Mouse (Mus musculus) gastrocnemius, postnatal 4 days (tissue): ENCODE data around the gene Olfr45. TPM values are rescaled to one million over a fixed set of nuclear protein-coding genes. Genes with fewer than 3 reads are reported as not detected.
"Not testable (repeated sequence)": the region's sequence is repeated elsewhere in the genome, so short reads cannot be mapped to it uniquely, and the experiment has no call there.

ENCODE experiments used
- DNase-seq, 2 experiments: peaks; one replicate each; pipeline ENCODE4 v3.0.0; 2021 to 2022; ENCODE audit warnings: low spot score in 2 of 2, mixed read lengths in 2 of 2
- long read RNA-seq, 2 experiments: library from polyadenylated mRNA; stranded (forward); transcript quantifications; one replicate each; pipeline ENCODE4 v2.0.0; 2021
- total RNA-seq, 2 experiments: library from RNA; stranded (reverse); gene quantifications; 2 replicates each; pipeline ENCODE4 v1.2.3; 2021

Gene Olfr45
- total RNA-seq: not detected
- long read RNA-seq, experiment 1: 0 reads
- long read RNA-seq, experiment 2: 0 reads

GRCm38 (mm10) chr7:140681651-140682050, at the start of gene Olfr45:
TSS of gene Olfr45 (plus strand) at chr7:140681951.
- no peak for DNase-seq

GRCm38 (mm10) chr7:140646152-140646551, 35.6 kb upstream of the Olfr45 start, which contains the start of gene Olfr53:
TSS of gene Olfr53 (plus strand) at chr7:140646452.
- DNase-seq: no peak

- no peak for DNase-seq
These were observed 22.1 kb upstream of the Olfr45 start, which contains the start of gene Olfr539 for GRCm38 (mm10) chr7:140659630-140660029. TSS of gene Olfr539 (plus strand) at chr7:140659930.

GRCm38 (mm10) chr7:140670693-140671092, 11.1 kb upstream of the Olfr45 start:
- DNase-seq: not testable (repeated sequence)

GRCm38 (mm10) chr7:140675863-140676262, 5.9 kb upstream of the Olfr45 start:
- no peak for DNase-seq

GRCm38 (mm10) chr7:140679591-140679990, 2.2 kb upstream of the Olfr45 start:
- DNase-seq: not testable (repeated sequence)

GRCm38 (mm10) chr7:140696967-140697366, 15.2 kb downstream of the Olfr45 start, which contains the start of gene Olfr541:
TSS of gene Olfr541 (plus strand) at chr7:140697267.
- no peak for DNase-seq

GRCm38 (mm10) chr7:140706348-140706747, 24.6 kb downstream of the Olfr45 start:
- DNase-seq: no peak

GRCm38 (mm10) chr7:140707536-140708284, 26.0 kb downstream of the Olfr45 start:
- no peak for DNase-seq

- DNase-seq: no peak
These were observed 35.7 kb downstream of the Olfr45 start for GRCm38 (mm10) chr7:140717155-140718055.

GRCm38 (mm10) chr7:140721095-140721494, 39.3 kb downstream of the Olfr45 start:
- DNase-seq: no peak

- no peak for DNase-seq
These were observed 43.8 kb downstream of the Olfr45 start for GRCm38 (mm10) chr7:140725558-140725957.

GRCm38 (mm10) chr7:140733162-140733561, 51.4 kb downstream of the Olfr45 start:
- no peak for DNase-seq

Other genes starting within 250 kb of the Olfr45 start
- gene Olfr533, start 218.6 kb upstream of the Olfr45 start, total RNA-seq: not detected
- gene Olfr535, start 197.7 kb upstream of the Olfr45 start, total RNA-seq: not detected
- gene Olfr536, start 174.6 kb upstream of the Olfr45 start, total RNA-seq: not detected
- not detected for gene Olfr538, start 114.1 kb upstream of the Olfr45 start, total RNA-seq
- gene Olfr46, start 80.7 kb upstream of the Olfr45 start, total RNA-seq: not detected
- gene Olfr61, start 53.0 kb upstream of the Olfr45 start, total RNA-seq: not detected
- not detected for gene Olfr53, start 35.5 kb upstream of the Olfr45 start, total RNA-seq
- gene Olfr539, start 22.0 kb upstream of the Olfr45 start, total RNA-seq: under 1 TPM in 1 of 2 experiments, not detected in 1; 0.02 TPM
- not detected for gene Olfr541, start 15.3 kb downstream of the Olfr45 start, total RNA-seq
- gene Cyp2e1, start 81.8 kb downstream of the Olfr45 start, total RNA-seq: 1 to 10 TPM in 1 of 2 experiments, under 1 TPM in 1; 0.54 to 3.6 TPM
- gene Syce1, start 105.9 kb downstream of the Olfr45 start, total RNA-seq: not detected
- under 1 TPM in 1 of 2 experiments, not detected in 1; 0.07 TPM for gene Zfp941, start 140.2 kb downstream of the Olfr45 start, total RNA-seq
- under 1 TPM in 1 of 2 experiments, not detected in 1; 0.44 TPM for gene Urah, start 153.1 kb downstream of the Olfr45 start, total RNA-seq
- not detected for gene Scgb1c1, start 163.6 kb downstream of the Olfr45 start, total RNA-seq
- gene Odf3, start 165.9 kb downstream of the Olfr45 start, total RNA-seq: not detected
- not detected for gene Gm45785, start 174.4 kb downstream of the Olfr45 start, total RNA-seq
- 10 to 100 TPM; 35.4 to 40.9 TPM for gene Ric8a, start 175.0 kb downstream of the Olfr45 start, total RNA-seq
- 10 to 100 TPM; 23.7 to 24.5 TPM for gene Bet1l, start 175.6 kb downstream of the Olfr45 start, total RNA-seq
- gene Psmd13, start 200.0 kb downstream of the Olfr45 start, total RNA-seq: 100 to 1,000 TPM; 120 to 129 TPM
- 10 to 100 TPM; 16.4 to 18.9 TPM for gene Sirt3, start 200.4 kb downstream of the Olfr45 start, total RNA-seq
- gene Cox8b, start 218.5 kb downstream of the Olfr45 start, total RNA-seq: 100 to 1,000 TPM; 754 to 792 TPM
- gene Nlrp6, start 239.0 kb downstream of the Olfr45 start, total RNA-seq: under 1 TPM in 1 of 2 experiments, not detected in 1; 0.08 TPM